Mouse (Mus musculus) ES-Bruce4 (cell line): ENCODE results near the gene Nxph4.

Experiments
- CTCF ChIP-seq: IDR thresholded peaks from one replicate; pipeline ENCODE4 v1.8.1; 2011; ENCODE audit warnings: low read depth, low read length
- POLR2A ChIP-seq: IDR thresholded peaks from one replicate; pipeline ENCODE4 v1.8.1; 2011; ENCODE audit warnings: low read length; ENCODE audit not compliant: insufficient read depth

DNA sequence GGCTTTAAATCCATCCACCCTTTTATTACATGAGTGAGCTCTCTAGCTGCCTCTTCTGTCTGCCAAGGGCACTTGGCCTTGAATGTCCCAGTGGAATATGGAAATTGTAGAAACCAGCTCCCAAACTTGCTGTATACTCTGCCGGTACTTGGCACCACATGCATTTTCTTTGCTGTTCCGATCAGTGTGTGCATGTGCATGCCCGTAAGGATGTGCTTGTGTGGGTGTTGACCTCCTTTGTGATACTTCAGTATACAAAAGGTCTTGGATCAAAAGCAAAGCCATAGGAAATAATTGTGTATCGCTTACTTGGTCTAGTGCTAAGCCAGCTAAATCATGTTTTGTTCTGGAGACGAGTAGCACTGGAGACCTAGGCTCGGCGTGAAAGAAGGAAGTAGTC lies 45.5 kb downstream of the Nxph4 start:
- TF ChIP-seq CTCF (no peak), POLR2A (no peak)
